Mouse (Mus musculus) embryonic facial prominence, embryonic 14.5 days (tissue): ENCODE data around the gene Rspo4. TPM values are rescaled to one million over a fixed set of nuclear protein-coding genes. Genes with fewer than 3 reads are reported as not detected.

ENCODE experiments used
- ATAC-seq: fragments of 200-750 bp; cut with Nextera tagmentation; 2 replicates; pipeline ENCODE4 v1.8.0; 2017; ENCODE audit warnings: low read depth, moderate number of reproducible peaks, moderate TSS enrichment
- DNase-seq: peaks from one replicate; pipeline ENCODE4 v3.0.0-alpha.2; 2015; ENCODE audit warnings: low spot score
- H3K27ac ChIP-seq: fragments of 300-500 bp; sonication (generic); replicated peaks from 2 replicates; pipeline ENCODE4 v1.5.1; 2014; ENCODE audit warnings: low read depth, mild to moderate bottlenecking, low read length, moderate library complexity
- H3K27me3 ChIP-seq: fragments of 300-500 bp; sonication (generic); replicated peaks from 2 replicates; pipeline ENCODE4 v1.6.1; 2014; ENCODE audit warnings: low read length; ENCODE audit not compliant: control insufficient read depth, insufficient read depth
- H3K36me3 ChIP-seq: fragments of 300-500 bp; sonication (generic); 2 replicates; pipeline ENCODE4 v1.6.1; 2014; ENCODE audit warnings: low read length, mixed read lengths; ENCODE audit not compliant: control insufficient read depth, insufficient read depth
- H3K4me1 ChIP-seq: fragments of 300-500 bp; sonication (generic); 2 replicates; pipeline ENCODE4 v1.6.1; 2014; ENCODE audit warnings: antibody characterized with exemption, low read length; ENCODE audit not compliant: control insufficient read depth, insufficient read depth
- H3K4me2 ChIP-seq: fragments of 300-500 bp; sonication (generic); 2 replicates; pipeline ENCODE4 v1.6.1; 2014; ENCODE audit warnings: low read depth, mild to moderate bottlenecking, low read length, moderate library complexity, mixed read lengths
- H3K4me3 ChIP-seq: fragments of 300-500 bp; sonication (generic); 2 replicates; pipeline ENCODE4 v1.5.1; 2014; ENCODE audit warnings: low read depth, mild to moderate bottlenecking, low read length
- H3K9ac ChIP-seq: fragments of 300-500 bp; sonication (generic); 2 replicates; pipeline ENCODE4 v1.6.1; 2014; ENCODE audit warnings: low read depth, mild to moderate bottlenecking, low read length, moderate library complexity, mixed read lengths
- H3K9me3 ChIP-seq: fragments of 300-500 bp; sonication (generic); 2 replicates; pipeline ENCODE4 v1.6.1; 2016; ENCODE audit warnings: low read length; ENCODE audit not compliant: control insufficient read depth
- WGBS: fragments of 180-500 bp; shearing (Covaris S2); extraction: QIAGEN DNeasy Blood & Tissue Kit; methylation state at CpG from one replicate; pipeline ENCODE4 v1.1.7; 2014; 5-methylcytosine and 5-hydroxymethylcytosine counted together
- polyA plus RNA-seq: library from polyadenylated mRNA; unstranded; fragments of >200 nt; fragmentation: Nextera tagmentation; extraction: Ambion mirVana; gene quantifications from 2 replicates; pipeline ENCODE4 v1.2.1, GENCODE M21; 2014

Gene Rspo4
- polyA plus RNA-seq, 1 experiment from 2014 or later: 0.89 TPM

GRCm38 (mm10) chr2:151916061-151916831, 73.5 kb downstream of the Rspo4 start:
- WGBS: 36% methylated on average over 13 of the region's 13 CpGs
- peak overlapping the region; percentile 25; the same call in 1 of the 2 replicates for H3K27ac ChIP-seq
- H3K4me1 ChIP-seq: peaks cover 23% of the 10 kb centered on the region
- H3K4me3 ChIP-seq: no peak overlapping the region
- H3K27me3 ChIP-seq: no peaks in the 10 kb centered on the region
- no peak overlapping the region for H3K9ac ChIP-seq
- no peak overlapping the region for H3K4me2 ChIP-seq
- no peaks in the 10 kb centered on the region for H3K36me3 ChIP-seq
- DNase-seq (peak; percentile 71), ATAC-seq (no peak)
- no peaks in the 10 kb centered on the region for H3K9me3 ChIP-seq

- 42% methylated on average over 9 of the region's 9 CpGs for WGBS
These were observed 76.4 kb downstream of the Rspo4 start for GRCm38 (mm10) chr2:151919140-151919539.

DNA sequence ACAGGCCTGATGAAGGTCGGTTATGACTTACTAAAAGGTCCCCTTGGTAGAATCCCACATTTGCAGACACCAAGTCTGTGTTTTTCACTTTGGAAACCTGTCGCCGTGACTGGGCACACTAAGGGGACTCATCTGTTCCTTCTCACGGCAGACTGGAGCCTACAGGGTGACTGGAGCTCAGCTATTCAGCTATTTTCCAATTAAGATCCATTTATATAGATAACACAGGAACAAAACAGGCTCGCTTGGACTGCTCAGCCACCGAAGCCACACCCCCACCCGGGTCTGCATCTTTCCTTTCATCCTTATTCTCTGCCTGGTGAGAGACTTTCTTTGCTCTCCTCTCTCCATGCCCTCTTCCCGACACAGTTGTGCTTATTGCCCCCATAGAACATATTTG, 78.3 kb downstream of the Rspo4 start:
- no peak overlapping the region for H3K9ac ChIP-seq
- H3K27me3 ChIP-seq: no peaks in the 10 kb centered on the region
- H3K27ac ChIP-seq: no peak overlapping the region
- H3K4me2 ChIP-seq: no peak overlapping the region
- H3K9me3 ChIP-seq: no peaks in the 10 kb centered on the region
- H3K4me3 ChIP-seq: no peak overlapping the region
- 44% methylated on average over 8 of the region's 8 CpGs for WGBS
- DNase-seq (no peak), ATAC-seq (no peak)
- H3K36me3 ChIP-seq: no peaks in the 10 kb centered on the region
- peaks cover 26% of the 10 kb centered on the region for H3K4me1 ChIP-seq

More at GRCm38 (mm10) chr2:151919140-151919539, 76.4 kb downstream of the Rspo4 start:
- H3K27ac ChIP-seq: no peak overlapping the region
- H3K9me3 ChIP-seq: no peaks in the 10 kb centered on the region
- H3K4me1 ChIP-seq: peaks cover 30% of the 10 kb centered on the region
- ATAC-seq (peak; percentile 50; the same call in 1 of the 2 replicates), DNase-seq (peak; percentile 58)
- H3K27me3 ChIP-seq: no peaks in the 10 kb centered on the region
- H3K4me3 ChIP-seq: no peak overlapping the region
- H3K4me2 ChIP-seq: no peak overlapping the region
- H3K36me3 ChIP-seq: no peaks in the 10 kb centered on the region
- H3K9ac ChIP-seq: no peak overlapping the region

- ATAC-seq: peak; percentile 78
- Histone ChIP-seq H3K27me3 (no peaks in the 10 kb centered on the region), H3K4me1 (peaks cover 20% of the 10 kb centered on the region), H3K4me2 (no peak overlapping the region), H3K9ac (no peak overlapping the region), H3K4me3 (no peak overlapping the region), H3K9me3 (no peaks in the 10 kb centered on the region), H3K27ac (no peak overlapping the region; the same call in 1 of the 2 replicates), H3K36me3 (no peaks in the 10 kb centered on the region)
- peak; percentile 76 for DNase-seq
- WGBS: 24% methylated on average over 4 of the region's 4 CpGs
These were observed 78.9 kb downstream of the Rspo4 start for GRCm38 (mm10) chr2:151921596-151921995.

Other genes starting within 250 kb of the Rspo4 start
- gene Snph, start 210.3 kb upstream of the Rspo4 start, polyA plus RNA-seq: 1.9 and 2.5 TPM in 2 replicates
- gene Rad21l, start 174.4 kb upstream of the Rspo4 start, polyA plus RNA-seq: not detected in 2 replicates
- gene Tmem74b, start 140.9 kb upstream of the Rspo4 start, polyA plus RNA-seq: 2.5 and 3.1 TPM in 2 replicates
- gene Psmf1, start 98.7 kb upstream of the Rspo4 start, polyA plus RNA-seq: 38.9 and 48.4 TPM in 2 replicates
- 0.64 and 1.1 TPM in 2 replicates for gene Angpt4, start 68.3 kb downstream of the Rspo4 start, polyA plus RNA-seq
- 18.8 and 21.2 TPM in 2 replicates for gene Fam110a, start 137.3 kb downstream of the Rspo4 start, polyA plus RNA-seq
- gene Slc52a3, start 153.6 kb downstream of the Rspo4 start, polyA plus RNA-seq: 2.4 and 2.8 TPM in 2 replicates
- gene Scrt2, start 238.6 kb downstream of the Rspo4 start, polyA plus RNA-seq: 0.29 TPM in 2 replicates